Mouse (Mus musculus): ENCODE data around the gene Miga1.
"Not testable (repeated sequence)": the region's sequence is repeated elsewhere in the genome, so short reads cannot be mapped to it uniquely, and the experiment has no call there.

Miga1 gene

GRCm38 (mm10) chr3:152321765-152322547, 18.3 kb downstream of the Miga1 start:
- no peak for DNase-seq

GRCm38 (mm10) chr3:152320972-152321645, 19.1 kb downstream of the Miga1 start:
- DNase-seq, result no peak

GRCm38 (mm10) chr3:152316447-152317173, 23.6 kb downstream of the Miga1 start:
- not testable (repeated sequence) for DNase-seq

- DNase-seq, result peak; percentile 56
These were observed 24.6 kb downstream of the Miga1 start for GRCm38 (mm10) chr3:152315613-152316012.

GRCm38 (mm10) chr3:152314666-152315065, 25.5 kb downstream of the Miga1 start:
- not testable (repeated sequence) for DNase-seq

- DNase-seq, result no peak
These were observed 31.0 kb downstream of the Miga1 start for GRCm38 (mm10) chr3:152309250-152309645.

GRCm38 (mm10) chr3:152308485-152309249, 31.5 kb downstream of the Miga1 start:
- DNase-seq, result no peak

- no peak for DNase-seq
These were observed 34.2 kb downstream of the Miga1 start for GRCm38 (mm10) chr3:152305971-152306370.

- DNase-seq, result no peak
These were observed 35.1 kb downstream of the Miga1 start for GRCm38 (mm10) chr3:152305080-152305479.

- no peak for DNase-seq
These were observed 36.0 kb downstream of the Miga1 start for GRCm38 (mm10) chr3:152304093-152304815.

- no peak for DNase-seq
These were observed 37.2 kb downstream of the Miga1 start for GRCm38 (mm10) chr3:152302991-152303390.

GRCm38 (mm10) chr3:152300376-152301337, 39.5 kb downstream of the Miga1 start:
- no peak for DNase-seq

GRCm38 (mm10) chr3:152295896-152296295, 44.3 kb downstream of the Miga1 start:
- no peak for DNase-seq

- no peak for DNase-seq
These were observed 45.8 kb downstream of the Miga1 start for GRCm38 (mm10) chr3:152294400-152294799.

GRCm38 (mm10) chr3:152293530-152294181, 46.6 kb downstream of the Miga1 start:
- DNase-seq, result no peak

GRCm38 (mm10) chr3:152291895-152292294, 48.3 kb downstream of the Miga1 start:
- DNase-seq, result no peak

- no peak for DNase-seq
These were observed 49.9 kb downstream of the Miga1 start for GRCm38 (mm10) chr3:152290175-152290798.

- no peak for DNase-seq
These were observed 51.5 kb downstream of the Miga1 start for GRCm38 (mm10) chr3:152288740-152289139.

- DNase-seq, result no peak
These were observed 51.9 kb downstream of the Miga1 start for GRCm38 (mm10) chr3:152288276-152288675.

GRCm38 (mm10) chr3:152287810-152288209, 52.4 kb downstream of the Miga1 start:
- no peak for DNase-seq
